Mouse (Mus musculus) forebrain, embryonic 16.5 days (tissue): Measurements from ENCODE around the gene Aif1l. TPM values are rescaled to one million over a fixed set of nuclear protein-coding genes. Genes with fewer than 3 reads are reported as not detected.

Experiments
- ATAC-seq: fragments of 200-750 bp; cut with Nextera tagmentation; 2 replicates; pipeline ENCODE4 v1.8.0; 2017; ENCODE audit warnings: mild to moderate bottlenecking, moderate library complexity
- H3K27ac ChIP-seq: fragments of 300-500 bp; sonication (generic); 2 replicates; pipeline ENCODE4 v1.5.1; 2014; ENCODE audit warnings: low read length, control low read depth
- H3K27me3 ChIP-seq: fragments of 300-500 bp; sonication (generic); replicated peaks from 2 replicates; pipeline ENCODE4 v1.6.1; 2014; ENCODE audit warnings: low read length; ENCODE audit not compliant: control insufficient read depth, insufficient read depth
- H3K36me3 ChIP-seq: fragments of 300-500 bp; sonication (generic); 2 replicates; pipeline ENCODE4 v1.6.1; 2014; ENCODE audit not compliant: control insufficient read depth, insufficient read depth
- H3K4me1 ChIP-seq: fragments of 300-500 bp; sonication (generic); replicated peaks from 2 replicates; pipeline ENCODE4 v1.6.1; 2014; ENCODE audit warnings: low read length; ENCODE audit not compliant: control insufficient read depth, insufficient read depth
- H3K4me2 ChIP-seq: fragments of 300-500 bp; sonication (generic); 2 replicates; pipeline ENCODE4 v1.6.1; 2014; ENCODE audit warnings: mild to moderate bottlenecking, low read length, control low read depth
- H3K4me3 ChIP-seq: fragments of 300-500 bp; sonication (generic); replicated peaks from 2 replicates; pipeline ENCODE4 v1.5.1; 2014; ENCODE audit warnings: mild to moderate bottlenecking, low read length, control low read depth
- H3K9ac ChIP-seq: fragments of 300-500 bp; sonication (generic); replicated peaks from 2 replicates; pipeline ENCODE4 v1.6.1; 2014; ENCODE audit warnings: low read depth, low read length, control low read depth
- H3K9me3 ChIP-seq: fragments of 300-500 bp; sonication (generic); 2 replicates; pipeline ENCODE4 v1.6.1; 2016; ENCODE audit warnings: low read length; ENCODE audit not compliant: control insufficient read depth
- WGBS: fragments of 180-500 bp; shearing (Covaris S2); extraction: QIAGEN DNeasy Blood & Tissue Kit; methylation state at CpG from one replicate; pipeline ENCODE4 v1.1.7; 2014; 5-methylcytosine and 5-hydroxymethylcytosine counted together
- polyA plus RNA-seq: library from polyadenylated mRNA; unstranded; fragments of >200 nt; fragmentation: Nextera tagmentation; extraction: Ambion mirVana; gene quantifications from 2 replicates; pipeline ENCODE4 v1.2.1, GENCODE M21; 2015

Aif1l gene
- polyA plus RNA-seq, 1 experiment from 2014 or later, result 45.9 TPM

DNA sequence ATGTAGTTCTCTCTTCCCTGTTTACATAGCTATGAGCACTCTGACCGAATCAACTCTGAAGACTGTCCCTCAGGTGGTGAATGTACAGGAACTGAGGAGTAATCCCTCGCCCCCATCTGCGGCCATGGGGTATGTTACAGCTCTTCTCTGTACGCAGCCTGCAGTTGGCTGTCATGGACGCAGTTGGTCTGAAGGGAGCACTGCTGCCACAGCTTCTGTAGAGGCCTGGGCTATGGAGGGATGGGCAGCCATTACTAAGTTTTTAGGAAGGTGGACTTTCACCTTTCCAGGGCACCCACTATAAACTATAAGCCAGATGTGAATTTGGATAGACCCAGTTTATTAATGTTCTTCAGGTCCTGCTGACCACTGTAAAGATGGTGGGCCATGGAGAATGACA lies 70.3 kb downstream of the Aif1l start:
- H3K9ac ChIP-seq, result no peak overlapping the region
- H3K4me2 ChIP-seq, result no peak overlapping the region
- no peaks in the 10 kb centered on the region for H3K9me3 ChIP-seq
- H3K4me1 ChIP-seq, result no peaks in the 10 kb centered on the region
- H3K27ac ChIP-seq, result no peak overlapping the region
- H3K27me3 ChIP-seq, result no peaks in the 10 kb centered on the region
- ATAC-seq, result no peak
- 95% methylated on average over 5 of the region's 5 CpGs for WGBS
- no peak overlapping the region for H3K4me3 ChIP-seq
- H3K36me3 ChIP-seq, result peaks cover 28% of the 10 kb centered on the region

Other genes starting within 250 kb of the Aif1l start
- 0.06 TPM in 1 of 2 replicates, not detected in the other for gene Qrfp, start 139.6 kb upstream of the Aif1l start, polyA plus RNA-seq
- gene Fibcd1, start 104.1 kb upstream of the Aif1l start, polyA plus RNA-seq, result 2.7 and 4.2 TPM in 2 replicates
- 3.4 and 4.0 TPM in 2 replicates for gene Lamc3, start 62.8 kb upstream of the Aif1l start, polyA plus RNA-seq
- gene Nup214, start 24.3 kb downstream of the Aif1l start, polyA plus RNA-seq, result 67.8 and 69.2 TPM in 2 replicates
- 0.20 and 0.48 TPM in 2 replicates for gene Fam78a, start 134.7 kb downstream of the Aif1l start, polyA plus RNA-seq
- gene Plpp7, start 145.4 kb downstream of the Aif1l start, polyA plus RNA-seq, result 19.6 and 20.6 TPM in 2 replicates
- 75.5 and 84.7 TPM in 2 replicates for gene Prrc2b, start 200.9 kb downstream of the Aif1l start, polyA plus RNA-seq